Mouse (Mus musculus): ENCODE data around the gene Cracr2b.

Cracr2b gene

GRCm38 (mm10) chr7:141469901-141470636 lies 9.2 kb downstream of the Cracr2b start:
- DNase-seq: peak in 1 of 2 experiments; percentile 44

- DNase-seq: peak in 1 of 2 experiments; percentile 22
Measured at GRCm38 (mm10) chr7:141470637-141470944, 9.7 kb downstream of the Cracr2b start.

- DNase-seq: no peak
Measured at GRCm38 (mm10) chr7:141471236-141471635, 10.3 kb downstream of the Cracr2b start.

GRCm38 (mm10) chr7:141472226-141472625 lies 11.3 kb downstream of the Cracr2b start:
- no peak for DNase-seq

GRCm38 (mm10) chr7:141472763-141473162 lies 11.9 kb downstream of the Cracr2b start:
- peak in 1 of 2 experiments; percentile 21 for DNase-seq

- no peak for DNase-seq
Measured at GRCm38 (mm10) chr7:141474160-141474559, 13.3 kb downstream of the Cracr2b start.

- DNase-seq: peak; percentile 91 to 93
Measured at GRCm38 (mm10) chr7:141475011-141475804, 14.3 kb downstream of the Cracr2b start, which contains the start of the genes Polr2l and Tspan4. TSS of gene Polr2l (minus strand) at chr7:141475132. TSS of gene Tspan4 (plus strand) at chr7:141475240.

- DNase-seq: peak in 1 of 2 experiments; percentile 40
Measured at GRCm38 (mm10) chr7:141475805-141476158, 14.9 kb downstream of the Cracr2b start.

GRCm38 (mm10) chr7:141476226-141476980 lies 15.5 kb downstream of the Cracr2b start:
- peak in 1 of 2 experiments; percentile 59 for DNase-seq

GRCm38 (mm10) chr7:141476981-141477370 lies 16.1 kb downstream of the Cracr2b start:
- peak in 1 of 2 experiments; percentile 45 for DNase-seq

- DNase-seq: no peak
Measured at GRCm38 (mm10) chr7:141477578-141478269, 16.8 kb downstream of the Cracr2b start.

- no peak for DNase-seq
Measured at GRCm38 (mm10) chr7:141478270-141478748, 17.4 kb downstream of the Cracr2b start.

GRCm38 (mm10) chr7:141480842-141481497 lies 20.1 kb downstream of the Cracr2b start:
- peak; percentile 85 for DNase-seq

GRCm38 (mm10) chr7:141481498-141482401 lies 20.9 kb downstream of the Cracr2b start:
- peak; percentile 88 to 92 for DNase-seq

GRCm38 (mm10) chr7:141482531-141483024 lies 21.7 kb downstream of the Cracr2b start:
- peak; percentile 65 to 70 for DNase-seq

GRCm38 (mm10) chr7:141483114-141483653 lies 22.3 kb downstream of the Cracr2b start:
- peak; percentile 41 to 43 for DNase-seq

GRCm38 (mm10) chr7:141484186-141485120 lies 23.6 kb downstream of the Cracr2b start:
- peak; percentile 65 to 72 for DNase-seq

GRCm38 (mm10) chr7:141485186-141485585 lies 24.3 kb downstream of the Cracr2b start:
- no peak for DNase-seq

GRCm38 (mm10) chr7:141485606-141486005 lies 24.7 kb downstream of the Cracr2b start:
- peak; percentile 97 to 98 for DNase-seq
